Mouse (Mus musculus): ENCODE results near the gene Amdhd1.

Amdhd1 gene

GRCm38 (mm10) chr10:93538818-93539217 is 1.0 kb downstream of the Amdhd1 start:
- no peak for DNase-seq

GRCm38 (mm10) chr10:93538287-93538686 is 1.5 kb downstream of the Amdhd1 start:
- no peak for DNase-seq

- DNase-seq: no peak
Observed at GRCm38 (mm10) chr10:93525329-93525728, 14.5 kb downstream of the Amdhd1 start.

GRCm38 (mm10) chr10:93520994-93521393 is 18.8 kb downstream of the Amdhd1 start:
- DNase-seq: no peak

- DNase-seq: peak; percentile 74
Observed at GRCm38 (mm10) chr10:93519756-93520155, 20.1 kb downstream of the Amdhd1 start.

- no peak for DNase-seq
Observed at GRCm38 (mm10) chr10:93519159-93519558, 20.7 kb downstream of the Amdhd1 start.

- DNase-seq: no peak
Observed at GRCm38 (mm10) chr10:93518620-93519019, 21.2 kb downstream of the Amdhd1 start.

GRCm38 (mm10) chr10:93518186-93518585 is 21.6 kb downstream of the Amdhd1 start:
- DNase-seq: no peak

GRCm38 (mm10) chr10:93517754-93518153 is 22.1 kb downstream of the Amdhd1 start:
- DNase-seq: no peak

- no peak for DNase-seq
Observed at GRCm38 (mm10) chr10:93515927-93516326, 23.9 kb downstream of the Amdhd1 start.

- DNase-seq: no peak
Observed at GRCm38 (mm10) chr10:93515419-93515818, 24.4 kb downstream of the Amdhd1 start.

GRCm38 (mm10) chr10:93509532-93510153 is 30.2 kb downstream of the Amdhd1 start:
- DNase-seq: no peak

- DNase-seq: no peak
Observed at GRCm38 (mm10) chr10:93508383-93508970, 31.4 kb downstream of the Amdhd1 start.

- no peak for DNase-seq
Observed at GRCm38 (mm10) chr10:93501346-93501745, 38.5 kb downstream of the Amdhd1 start.

GRCm38 (mm10) chr10:93500864-93501263 is 39.0 kb downstream of the Amdhd1 start:
- no peak for DNase-seq

GRCm38 (mm10) chr10:93490451-93490850 is 49.4 kb downstream of the Amdhd1 start:
- DNase-seq: no peak

- DNase-seq: no peak
Observed at GRCm38 (mm10) chr10:93488828-93489226, 51.0 kb downstream of the Amdhd1 start.

- no peak for DNase-seq
Observed at GRCm38 (mm10) chr10:93488066-93488827, 51.6 kb downstream of the Amdhd1 start, which contains the start of gene Hal. Gene Hal (plus strand): TSS chr10:93488768.

GRCm38 (mm10) chr10:93486622-93487021 is 53.2 kb downstream of the Amdhd1 start:
- peak; percentile 44 for DNase-seq

GRCm38 (mm10) chr10:93485055-93485691 is 54.7 kb downstream of the Amdhd1 start:
- peak; percentile 71 for DNase-seq

GRCm38 (mm10) chr10:93484511-93484910 is 55.3 kb downstream of the Amdhd1 start:
- DNase-seq: no peak
